Mouse (Mus musculus): ENCODE results near the gene Snupn. TPM values are rescaled to one million over a fixed set of nuclear protein-coding genes. Genes with fewer than 3 reads are reported as not detected.

Snupn gene
- polyA plus RNA-seq, 1 experiment from 2014 or later = 25.5 TPM

GRCm38 (mm10) chr9:56917131-56917530 is 33.5 kb upstream of the Snupn start:
- ATAC-seq (ENCODE audit: low read depth) = no peak
- no peaks in the 10 kb centered on the region for H3K4me1 ChIP-seq (ENCODE audit: control insufficient read depth, insufficient read depth, low read length)
- 75% methylated on average over 2 of the region's 2 CpGs for WGBS
- no peaks in the 10 kb centered on the region for H3K9me3 ChIP-seq (ENCODE audit: control insufficient read depth, low read length)
- H3K9ac ChIP-seq (replicated peaks; ENCODE audit: low read depth, low read length) = no peak overlapping the region
- H3K36me3 ChIP-seq (ENCODE audit: control insufficient read depth, insufficient read depth, low read length) = no peaks in the 10 kb centered on the region
- H3K27me3 ChIP-seq (ENCODE audit: control insufficient read depth, insufficient read depth, low read length) = no peaks in the 10 kb centered on the region
- H3K4me3 ChIP-seq (ENCODE audit: low read depth, low read length) = no peak overlapping the region
- no peak overlapping the region for H3K27ac ChIP-seq (ENCODE audit: low read depth, low read length)
- H3K4me2 ChIP-seq (ENCODE audit: low read depth, low read length) = no peak overlapping the region

- no peak for ATAC-seq (ENCODE audit: low read depth)
- Histone ChIP-seq H3K9ac (replicated peaks; ENCODE audit: low read depth, low read length) (no peak overlapping the region), H3K4me2 (ENCODE audit: low read depth, low read length) (no peak overlapping the region), H3K36me3 (ENCODE audit: control insufficient read depth, insufficient read depth, low read length) (no peaks in the 10 kb centered on the region), H3K27me3 (ENCODE audit: control insufficient read depth, insufficient read depth, low read length) (no peaks in the 10 kb centered on the region), H3K9me3 (ENCODE audit: control insufficient read depth, low read length) (no peaks in the 10 kb centered on the region), H3K4me3 (ENCODE audit: low read depth, low read length) (no peak overlapping the region), H3K27ac (ENCODE audit: low read depth, low read length) (no peak overlapping the region), H3K4me1 (ENCODE audit: control insufficient read depth, insufficient read depth, low read length) (no peaks in the 10 kb centered on the region; the same call in 1 of the 2 replicates)
- WGBS = 95% methylated on average over 13 of the region's 13 CpGs
These were observed 32.2 kb upstream of the Snupn start for GRCm38 (mm10) chr9:56918466-56918865.

- Histone ChIP-seq H3K9ac (replicated peaks; ENCODE audit: low read depth, low read length) (no peak overlapping the region), H3K4me3 (ENCODE audit: low read depth, low read length) (no peak overlapping the region), H3K4me1 (ENCODE audit: control insufficient read depth, insufficient read depth, low read length) (peaks cover 20% of the 10 kb centered on the region), H3K9me3 (ENCODE audit: control insufficient read depth, low read length) (no peaks in the 10 kb centered on the region), H3K27ac (ENCODE audit: low read depth, low read length) (no peak overlapping the region), H3K4me2 (ENCODE audit: low read depth, low read length) (no peak overlapping the region), H3K27me3 (ENCODE audit: control insufficient read depth, insufficient read depth, low read length) (no peaks in the 10 kb centered on the region), H3K36me3 (ENCODE audit: control insufficient read depth, insufficient read depth, low read length) (no peaks in the 10 kb centered on the region)
- no peak for ATAC-seq (ENCODE audit: low read depth)
- 90% methylated on average over 4 of the region's 4 CpGs for WGBS
These were observed 27.9 kb upstream of the Snupn start for GRCm38 (mm10) chr9:56922746-56923145.

- WGBS = 75% methylated on average over 8 of the region's 8 CpGs
- H3K9me3 ChIP-seq (ENCODE audit: control insufficient read depth, low read length) = no peaks in the 10 kb centered on the region
- H3K4me2 ChIP-seq (ENCODE audit: low read depth, low read length) = peak overlapping the region; percentile 32
- H3K27ac ChIP-seq (ENCODE audit: low read depth, low read length) = no peak overlapping the region
- H3K4me1 ChIP-seq (ENCODE audit: control insufficient read depth, insufficient read depth, low read length) = peaks cover 22% of the 10 kb centered on the region
- H3K4me3 ChIP-seq (ENCODE audit: low read depth, low read length) = peak overlapping the region; percentile 5; the same call in 1 of the 2 replicates
- no peaks in the 10 kb centered on the region for H3K27me3 ChIP-seq (ENCODE audit: control insufficient read depth, insufficient read depth, low read length)
- no peak overlapping the region for H3K9ac ChIP-seq (replicated peaks; ENCODE audit: low read depth, low read length)
- no peak for ATAC-seq (ENCODE audit: low read depth)
- H3K36me3 ChIP-seq (ENCODE audit: control insufficient read depth, insufficient read depth, low read length) = no peaks in the 10 kb centered on the region
These were observed 26.6 kb upstream of the Snupn start for GRCm38 (mm10) chr9:56923841-56924650.

GRCm38 (mm10) chr9:56924651-56925027 is 26.0 kb upstream of the Snupn start:
- Histone ChIP-seq H3K27me3 (ENCODE audit: control insufficient read depth, insufficient read depth, low read length) (no peaks in the 10 kb centered on the region), H3K4me2 (ENCODE audit: low read depth, low read length) (peak overlapping the region; percentile 32), H3K9me3 (ENCODE audit: control insufficient read depth, low read length) (no peaks in the 10 kb centered on the region), H3K4me1 (ENCODE audit: control insufficient read depth, insufficient read depth, low read length) (peaks cover 22% of the 10 kb centered on the region), H3K27ac (ENCODE audit: low read depth, low read length) (no peak overlapping the region), H3K4me3 (ENCODE audit: low read depth, low read length) (peak overlapping the region; percentile 5; the same call in 1 of the 2 replicates), H3K36me3 (ENCODE audit: control insufficient read depth, insufficient read depth, low read length) (no peaks in the 10 kb centered on the region), H3K9ac (replicated peaks; ENCODE audit: low read depth, low read length) (no peak overlapping the region)
- WGBS = 21% methylated on average over 7 of the region's 7 CpGs
- no peak for ATAC-seq (ENCODE audit: low read depth)

- H3K36me3 ChIP-seq (ENCODE audit: control insufficient read depth, insufficient read depth, low read length) = no peaks in the 10 kb centered on the region
- no peak overlapping the region for H3K9ac ChIP-seq (replicated peaks; ENCODE audit: low read depth, low read length)
- no peak overlapping the region for H3K4me3 ChIP-seq (ENCODE audit: low read depth, low read length)
- no peak overlapping the region for H3K27ac ChIP-seq (ENCODE audit: low read depth, low read length)
- no peaks in the 10 kb centered on the region for H3K9me3 ChIP-seq (ENCODE audit: control insufficient read depth, low read length)
- H3K4me1 ChIP-seq (ENCODE audit: control insufficient read depth, insufficient read depth, low read length) = peaks cover 22% of the 10 kb centered on the region
- H3K4me2 ChIP-seq (ENCODE audit: low read depth, low read length) = peak overlapping the region; percentile 32; the same call in 1 of the 2 replicates
- no peak for ATAC-seq (ENCODE audit: low read depth)
- no peaks in the 10 kb centered on the region for H3K27me3 ChIP-seq (ENCODE audit: control insufficient read depth, insufficient read depth, low read length)
- 77% methylated on average over 26 of the region's 26 CpGs for WGBS
These were observed 25.2 kb upstream of the Snupn start for GRCm38 (mm10) chr9:56925291-56926024.

GRCm38 (mm10) chr9:56926025-56926360 is 24.7 kb upstream of the Snupn start:
- Histone ChIP-seq H3K27ac (ENCODE audit: low read depth, low read length) (no peak overlapping the region), H3K27me3 (ENCODE audit: control insufficient read depth, insufficient read depth, low read length) (no peaks in the 10 kb centered on the region), H3K4me3 (ENCODE audit: low read depth, low read length) (no peak overlapping the region), H3K4me2 (ENCODE audit: low read depth, low read length) (no peak overlapping the region), H3K9ac (replicated peaks; ENCODE audit: low read depth, low read length) (no peak overlapping the region), H3K36me3 (ENCODE audit: control insufficient read depth, insufficient read depth, low read length) (no peaks in the 10 kb centered on the region), H3K4me1 (ENCODE audit: control insufficient read depth, insufficient read depth, low read length) (peaks cover 22% of the 10 kb centered on the region), H3K9me3 (ENCODE audit: control insufficient read depth, low read length) (no peaks in the 10 kb centered on the region)
- ATAC-seq (ENCODE audit: low read depth) = no peak
- 98% methylated on average over 10 of the region's 10 CpGs for WGBS

GRCm38 (mm10) chr9:56926387-56926786 is 24.3 kb upstream of the Snupn start:
- ATAC-seq (ENCODE audit: low read depth) = no peak
- no peaks in the 10 kb centered on the region for H3K27me3 ChIP-seq (ENCODE audit: control insufficient read depth, insufficient read depth, low read length)
- peak overlapping the region; percentile 80; the same call in 1 of the 2 replicates for H3K4me2 ChIP-seq (ENCODE audit: low read depth, low read length)
- peaks cover 22% of the 10 kb centered on the region for H3K4me1 ChIP-seq (ENCODE audit: control insufficient read depth, insufficient read depth, low read length)
- no peak overlapping the region; the same call in 1 of the 2 replicates for H3K4me3 ChIP-seq (ENCODE audit: low read depth, low read length)
- H3K27ac ChIP-seq (ENCODE audit: low read depth, low read length) = no peak overlapping the region
- H3K36me3 ChIP-seq (ENCODE audit: control insufficient read depth, insufficient read depth, low read length) = no peaks in the 10 kb centered on the region
- WGBS = 87% methylated on average over 10 of the region's 10 CpGs
- no peaks in the 10 kb centered on the region for H3K9me3 ChIP-seq (ENCODE audit: control insufficient read depth, low read length)
- no peak overlapping the region for H3K9ac ChIP-seq (replicated peaks; ENCODE audit: low read depth, low read length)
